Mouse (Mus musculus) limb, embryonic 15.5 days (tissue): ENCODE data around the gene Btk. TPM values are rescaled to one million over a fixed set of nuclear protein-coding genes. Genes with fewer than 3 reads are reported as not detected.

Source experiments
- ATAC-seq: fragments of 200-750 bp; cut with Nextera tagmentation; 2 replicates; pipeline ENCODE4 v1.8.0; 2017; ENCODE audit warnings: low read depth, moderate TSS enrichment; ENCODE audit not compliant: insufficient number of reproducible peaks, low FRiP score, low TSS enrichment
- H3K27ac ChIP-seq: fragments of 300-500 bp; sonication (generic); 2 replicates; pipeline ENCODE4 v1.5.1; 2015; ENCODE audit warnings: moderate library complexity, mild to moderate bottlenecking, inconsistent platforms
- H3K27me3 ChIP-seq: fragments of 300-500 bp; sonication (generic); 2 replicates; pipeline ENCODE4 v1.6.1; 2015; ENCODE audit warnings: inconsistent platforms
- H3K36me3 ChIP-seq: fragments of 300-500 bp; sonication (generic); 2 replicates; pipeline ENCODE4 v1.6.1; 2015; ENCODE audit warnings: inconsistent platforms
- H3K4me1 ChIP-seq: fragments of 300-500 bp; sonication (generic); 2 replicates; pipeline ENCODE4 v1.6.1; 2015; ENCODE audit warnings: inconsistent platforms
- H3K4me2 ChIP-seq: fragments of 300-500 bp; sonication (generic); 2 replicates; pipeline ENCODE4 v1.6.1; 2015; ENCODE audit warnings: mild to moderate bottlenecking, inconsistent platforms
- H3K4me3 ChIP-seq: fragments of 300-500 bp; sonication (generic); 2 replicates; pipeline ENCODE4 v1.5.1; 2015; ENCODE audit warnings: mild to moderate bottlenecking, inconsistent platforms
- H3K9ac ChIP-seq: fragments of 300-500 bp; sonication (generic); 2 replicates; pipeline ENCODE4 v1.6.1; 2015; ENCODE audit warnings: inconsistent platforms
- H3K9me3 ChIP-seq: fragments of 300-500 bp; sonication (generic); 2 replicates; pipeline ENCODE4 v1.6.1; 2016; ENCODE audit warnings: inconsistent platforms
- WGBS: fragments of 180-500 bp; shearing (Covaris S2); methylation state at CpG from one replicate; pipeline ENCODE4 v1.1.7; 2015; 5-methylcytosine and 5-hydroxymethylcytosine counted together
- polyA plus RNA-seq: library from polyadenylated mRNA; unstranded; fragments of >200 nt; fragmentation: Nextera tagmentation; extraction: Ambion mirVana; gene quantifications from 2 replicates; pipeline ENCODE4 v1.2.1, GENCODE M21; 2015

Gene Btk
- polyA plus RNA-seq, 1 experiment from 2014 or later, result 3.4 TPM

DNA sequence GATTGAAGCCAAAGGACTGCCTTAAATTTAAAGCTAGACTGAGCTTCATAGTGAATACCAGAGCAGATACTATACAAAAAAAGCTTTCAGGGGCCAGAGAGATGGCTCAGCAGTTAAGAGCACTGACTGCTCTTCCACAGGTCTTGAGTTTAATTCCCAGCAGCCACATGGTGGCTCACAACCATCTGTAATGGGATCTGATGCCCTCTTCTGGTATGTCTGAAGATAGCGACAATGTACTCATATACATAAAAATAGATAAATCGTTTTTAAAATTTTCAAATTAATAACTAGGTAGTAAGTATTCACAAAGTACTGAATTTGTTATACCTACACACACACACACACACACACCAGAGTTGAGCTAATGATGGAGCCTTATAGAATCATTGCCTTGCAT lies 50.0 kb downstream of the Btk start:
- H3K36me3 ChIP-seq, result peaks cover 5% of the 10 kb centered on the region; the same call in 1 of the 2 replicates
- ATAC-seq, result no peak
- WGBS, result 77% methylated on average over 2 of the region's 2 CpGs
- no peaks in the 10 kb centered on the region for H3K4me1 ChIP-seq
- no peaks in the 10 kb centered on the region for H3K27me3 ChIP-seq
- H3K9me3 ChIP-seq, result no peaks in the 10 kb centered on the region
- H3K27ac ChIP-seq, result no peak overlapping the region
- H3K4me3 ChIP-seq, result no peak overlapping the region
- H3K9ac ChIP-seq, result no peak overlapping the region
- no peak overlapping the region for H3K4me2 ChIP-seq

DNA sequence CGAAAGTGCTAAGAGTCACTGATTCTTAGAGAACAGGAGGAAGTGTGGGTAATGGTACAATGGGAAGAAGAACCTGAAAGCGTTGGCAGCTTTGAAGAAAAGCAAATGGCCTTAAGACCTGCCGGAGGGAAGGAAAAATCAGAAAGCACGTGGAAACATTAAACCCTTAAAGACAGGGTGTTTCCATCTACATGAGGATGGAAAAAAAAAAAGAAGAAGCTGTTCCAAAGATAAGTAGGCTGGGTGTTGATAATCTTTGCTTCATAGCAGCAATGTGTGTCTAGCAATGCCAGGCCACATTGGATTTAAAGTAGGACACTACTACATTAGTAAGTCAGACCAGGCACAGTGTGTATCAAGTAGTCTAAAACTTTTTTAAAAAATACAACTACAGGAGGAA lies 58.1 kb downstream of the Btk start:
- Histone ChIP-seq H3K36me3 (no peaks in the 10 kb centered on the region), H3K4me3 (no peak overlapping the region), H3K9me3 (no peaks in the 10 kb centered on the region), H3K4me2 (no peak overlapping the region), H3K27ac (no peak overlapping the region), H3K9ac (no peak overlapping the region), H3K4me1 (no peaks in the 10 kb centered on the region), H3K27me3 (no peaks in the 10 kb centered on the region)
- ATAC-seq, result no peak
- WGBS, result 84% methylated on average over 4 of the region's 4 CpGs

DNA sequence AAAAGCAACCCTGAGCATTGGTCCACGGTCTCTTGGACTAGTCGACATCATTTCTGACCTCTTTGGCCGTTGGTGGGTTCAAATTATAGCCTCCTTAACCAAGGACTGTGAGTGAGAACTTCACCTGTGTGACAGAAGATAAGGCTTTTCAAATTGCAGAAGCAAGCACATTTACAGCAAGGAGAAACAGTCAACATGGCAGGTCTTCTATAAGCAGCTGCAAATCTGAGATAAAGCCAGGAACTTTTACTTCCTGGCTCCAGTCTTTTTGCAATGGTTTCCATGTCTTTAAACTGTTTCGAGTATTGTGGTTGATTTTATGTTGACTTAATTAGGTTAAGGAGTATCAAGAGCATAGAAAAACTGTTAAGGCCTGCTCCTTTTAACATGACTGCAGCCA lies 59.6 kb downstream of the Btk start:
- H3K27me3 ChIP-seq, result no peaks in the 10 kb centered on the region
- WGBS, result 79% methylated on average over 4 of the region's 4 CpGs

DNA sequence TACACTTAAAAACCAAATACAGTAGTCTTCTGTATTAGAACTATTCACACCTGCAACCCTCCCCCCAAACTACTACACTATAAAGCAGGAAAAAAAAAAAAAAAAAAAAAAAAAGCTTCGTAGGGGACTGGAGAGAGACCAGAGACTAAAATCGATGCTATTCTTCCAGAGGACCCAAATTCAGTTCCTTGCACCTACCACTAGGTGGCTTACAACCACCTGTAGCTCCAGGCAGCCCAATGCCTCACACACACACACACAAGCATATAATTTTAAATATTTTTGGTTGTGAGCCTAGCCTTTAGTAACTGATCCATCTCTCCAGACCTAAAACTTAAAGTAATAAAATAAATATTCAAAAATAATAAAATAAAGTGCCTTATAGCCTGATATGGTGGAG lies 73.9 kb downstream of the Btk start:
- WGBS, result 52% methylated on average over 2 of the region's 2 CpGs
- ATAC-seq, result no peak
- no peaks in the 10 kb centered on the region for H3K36me3 ChIP-seq
- no peaks in the 10 kb centered on the region for H3K4me1 ChIP-seq
- no peak overlapping the region for H3K27ac ChIP-seq
- H3K4me3 ChIP-seq, result no peak overlapping the region
- H3K27me3 ChIP-seq, result no peaks in the 10 kb centered on the region
- H3K4me2 ChIP-seq, result no peak overlapping the region
- no peak overlapping the region for H3K9ac ChIP-seq
- no peaks in the 10 kb centered on the region for H3K9me3 ChIP-seq

More for the DNA sequence above, 59.6 kb downstream of the Btk start:
- H3K4me2 ChIP-seq, result no peak overlapping the region
- H3K36me3 ChIP-seq, result no peaks in the 10 kb centered on the region
- no peak overlapping the region for H3K27ac ChIP-seq
- no peak overlapping the region for H3K4me3 ChIP-seq
- no peak for ATAC-seq
- H3K4me1 ChIP-seq, result no peaks in the 10 kb centered on the region
- no peaks in the 10 kb centered on the region for H3K9me3 ChIP-seq
- H3K9ac ChIP-seq, result no peak overlapping the region

DNA sequence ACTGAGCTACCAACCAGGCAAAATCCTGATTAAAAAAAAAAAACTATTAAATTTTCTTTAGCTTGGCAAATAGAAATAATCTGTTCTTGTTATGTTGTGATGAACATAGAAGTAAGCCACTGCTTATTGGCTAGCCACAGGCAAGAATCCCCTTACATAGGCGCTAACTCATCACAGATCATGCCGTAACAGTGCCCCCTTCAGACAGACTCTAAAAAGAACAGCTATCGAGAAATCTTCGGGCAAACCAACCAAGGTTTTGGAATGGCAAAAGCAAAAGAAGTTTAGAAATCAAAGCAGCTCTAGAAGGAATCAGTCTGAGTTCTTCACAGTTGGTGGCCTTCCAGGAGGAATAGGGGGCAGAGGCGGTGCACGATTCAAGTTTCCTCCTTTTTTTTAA lies 75.4 kb downstream of the Btk start:
- Histone ChIP-seq H3K36me3 (no peaks in the 10 kb centered on the region), H3K9me3 (no peaks in the 10 kb centered on the region), H3K27me3 (no peaks in the 10 kb centered on the region), H3K4me3 (no peak overlapping the region), H3K9ac (no peak overlapping the region), H3K27ac (no peak overlapping the region), H3K4me2 (no peak overlapping the region), H3K4me1 (no peaks in the 10 kb centered on the region)
- ATAC-seq, result no peak
- 75% methylated on average over 6 of the region's 6 CpGs for WGBS

DNA sequence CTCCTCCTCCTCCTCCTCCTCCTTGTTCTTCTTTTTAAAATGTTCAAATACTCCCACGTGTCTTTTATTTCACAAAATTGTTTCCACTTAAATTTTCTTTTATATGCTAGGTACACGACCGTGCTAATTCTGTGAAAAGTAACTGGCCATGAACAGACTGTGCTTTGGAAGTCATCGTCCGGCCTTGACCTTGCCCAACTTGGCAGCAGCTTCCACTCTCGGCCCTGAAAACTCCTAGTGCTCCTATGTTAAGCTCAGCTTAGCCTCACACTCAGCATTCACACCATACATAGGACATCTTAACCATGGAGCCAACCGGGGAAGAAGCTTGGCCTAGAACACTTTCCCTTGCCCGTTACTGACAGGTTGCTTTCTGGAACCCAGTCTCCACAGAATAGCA lies 82.7 kb downstream of the Btk start:
- WGBS, result 78% methylated on average over 8 of the region's 8 CpGs
- ATAC-seq, result no peak
- H3K4me2 ChIP-seq, result no peak overlapping the region
- H3K4me1 ChIP-seq, result no peaks in the 10 kb centered on the region
- H3K27ac ChIP-seq, result no peak overlapping the region
- H3K4me3 ChIP-seq, result no peak overlapping the region
- no peak overlapping the region for H3K9ac ChIP-seq
- H3K9me3 ChIP-seq, result no peaks in the 10 kb centered on the region
- H3K27me3 ChIP-seq, result no peaks in the 10 kb centered on the region
- no peaks in the 10 kb centered on the region for H3K36me3 ChIP-seq

Other genes starting within 250 kb of the Btk start
- gene Drp2, start 179.0 kb downstream of the Btk start, polyA plus RNA-seq, result 2.8 and 3.4 TPM in 2 replicates
- gene Taf7l, start 107.1 kb downstream of the Btk start, polyA plus RNA-seq, result 0.20 and 0.27 TPM in 2 replicates
- 64.1 and 67.9 TPM in 2 replicates for gene Timm8a1, start 41.7 kb downstream of the Btk start, polyA plus RNA-seq
- gene Rpl36a, start 2.1 kb upstream of the Btk start, polyA plus RNA-seq, result 338 and 416 TPM in 2 replicates
- gene Gla, start 17.6 kb upstream of the Btk start, polyA plus RNA-seq, result 4.2 and 4.6 TPM in 2 replicates
- gene Hnrnph2, start 17.6 kb upstream of the Btk start, polyA plus RNA-seq, result 140 and 151 TPM in 2 replicates
- 4.4 and 5.6 TPM in 2 replicates for gene Armcx4, start 102.9 kb upstream of the Btk start, polyA plus RNA-seq
- 66.5 TPM in 2 replicates for gene Armcx1, start 134.4 kb upstream of the Btk start, polyA plus RNA-seq
- gene Armcx6, start 167.8 kb upstream of the Btk start, polyA plus RNA-seq, result 32.3 and 33.3 TPM in 2 replicates
- gene Armcx3, start 173.0 kb upstream of the Btk start, polyA plus RNA-seq, result 95.4 and 108 TPM in 2 replicates
- gene Armcx2, start 225.7 kb upstream of the Btk start, polyA plus RNA-seq, result 77.1 and 83.1 TPM in 2 replicates